8 mouse cellular contexts compared by ENCODE assay signal in the genomic region with DNA sequence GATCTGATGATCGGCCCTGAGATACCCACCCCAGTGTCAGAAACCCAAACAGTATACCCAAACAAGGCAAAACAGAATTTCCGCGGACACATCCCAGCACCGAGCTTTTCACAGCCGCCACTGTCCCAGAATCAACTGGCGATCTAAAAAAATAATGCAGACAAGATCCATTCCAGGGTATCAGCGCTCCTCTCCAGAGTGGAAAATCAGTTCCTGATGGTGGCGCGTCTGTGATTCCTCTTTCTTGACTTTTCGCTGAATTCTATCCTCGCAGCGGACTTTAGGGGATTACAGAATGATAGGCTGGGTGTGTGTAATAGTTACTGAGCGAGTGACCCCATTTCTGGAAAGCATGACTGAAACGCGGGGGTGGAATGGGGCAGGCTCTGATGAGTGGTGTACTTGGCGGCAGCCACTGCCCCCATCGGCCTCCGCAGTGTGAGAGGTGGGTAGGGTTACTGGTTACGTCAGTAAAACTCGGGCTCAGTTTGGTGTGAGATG. TPM values are rescaled to one million over a fixed set of nuclear protein-coding genes. Genes with fewer than 3 reads are reported as not detected.
DNase-seq lines count a peak whose midpoint lies in the region; ATAC-seq and TF ChIP-seq lines count a peak whose summit lies in the region.

No protein-coding gene starts in this region.

- TF ChIP-seq EP300 in heart, postnatal 0 days (IDR thresholded peaks at IDR 0.05; ENCODE audit: low read depth): no peak

- TF ChIP-seq POLR2A in lung, adult 2 months (IDR thresholded peaks at IDR 0.05; ENCODE audit: borderline replicate concordance, extremely low read depth, low read depth, low read length): no peak
- TF ChIP-seq POLR2A in thymus, adult 2 months (IDR thresholded peaks at IDR 0.05; ENCODE audit: control insufficient read depth, extremely low read depth, insufficient read depth, low read length, poor library complexity): no peak

- H3K4me2 ChIP-seq in forebrain, embryonic 14.5 days (ENCODE audit: low read length): peak overlapping the region; percentile 63
- H3K4me2 ChIP-seq in heart, postnatal 0 days (ENCODE audit: low read depth, low read length): peak overlapping the region; percentile 67
- peak overlapping the region; percentile 54 for H3K4me2 ChIP-seq in neural tube, embryonic 14.5 days (ENCODE audit: low read depth, low read length)

- peaks cover 6% of the 10 kb centered on the region; the same call in 1 of the 2 replicates for H3K4me1 ChIP-seq in E14TG2a.4 (replicated peaks; ENCODE audit: low read depth, low read length)
- H3K4me1 ChIP-seq in forebrain, embryonic 14.5 days (ENCODE audit: control insufficient read depth, insufficient read depth, low read length): no peaks in the 10 kb centered on the region
- H3K4me1 ChIP-seq in heart, postnatal 0 days (ENCODE audit: control insufficient read depth, insufficient read depth): no peaks in the 10 kb centered on the region
- H3K4me1 ChIP-seq in lung, adult 2 months (ENCODE audit: control insufficient read depth, insufficient read depth, low read length): peaks cover 4% of the 10 kb centered on the region; the same call in 1 of the 2 replicates
- H3K4me1 ChIP-seq in neural tube, embryonic 14.5 days (ENCODE audit: control insufficient read depth, insufficient read depth, low read length): no peaks in the 10 kb centered on the region
- no peaks in the 10 kb centered on the region for H3K4me1 ChIP-seq in thymus, adult 2 months (replicated peaks; ENCODE audit: control insufficient read depth, insufficient read depth, low read length)

- H3K9ac ChIP-seq in forebrain, embryonic 14.5 days (ENCODE audit: low read length): peak overlapping the region; percentile 66
- peak overlapping the region; percentile 86; the same call in 1 of the 2 replicates for H3K9ac ChIP-seq in heart, postnatal 0 days (replicated peaks; ENCODE audit: low read depth, low read length)
- peak overlapping the region; percentile 55 for H3K9ac ChIP-seq in neural tube, embryonic 14.5 days (replicated peaks; ENCODE audit: low read depth, low read length)

- H3K27me3 ChIP-seq in E14TG2a.4 (ENCODE audit: insufficient read depth, low read length): peaks cover 5% of the 10 kb centered on the region
- H3K27me3 ChIP-seq in forebrain, embryonic 14.5 days (replicated peaks; ENCODE audit: control insufficient read depth, insufficient read depth, low read length): no peaks in the 10 kb centered on the region
- no peaks in the 10 kb centered on the region for H3K27me3 ChIP-seq in heart, postnatal 0 days (ENCODE audit: control insufficient read depth, insufficient read depth, low read length)
- H3K27me3 ChIP-seq in neural tube, embryonic 14.5 days (ENCODE audit: control insufficient read depth, insufficient read depth, low read length): no peaks in the 10 kb centered on the region
- H3K27me3 ChIP-seq in thymus, adult 2 months (ENCODE audit: control insufficient read depth, insufficient read depth, low read length): no peaks in the 10 kb centered on the region

- 30% methylated on average over 20 of the region's 20 CpGs for WGBS in forebrain, embryonic 14.5 days
- WGBS in heart, postnatal 0 days: 18% methylated on average over 20 of the region's 20 CpGs
- 24% methylated on average over 20 of the region's 20 CpGs for WGBS in lung, adult 2 months
- WGBS in neural tube, embryonic 14.5 days: 13% methylated on average over 20 of the region's 20 CpGs
- WGBS in thymus, adult 2 months: 2% methylated on average over 19 of the region's 20 CpGs

- no peak overlapping the region for H3K27ac ChIP-seq in forebrain, embryonic 14.5 days (ENCODE audit: low read depth, low read length)
- peak overlapping the region; percentile 92 for H3K27ac ChIP-seq in heart, postnatal 0 days (ENCODE audit: low read depth)
- no peak overlapping the region for H3K27ac ChIP-seq in neural tube, embryonic 14.5 days (ENCODE audit: low read depth, low read length)
- peak overlapping the region; percentile 62; the same call in 1 of the 2 replicates for H3K27ac ChIP-seq in thymus, adult 2 months (ENCODE audit: control insufficient read depth, insufficient read depth, low read length)

- H3K4me3 ChIP-seq in E14TG2a.4 (replicated peaks; ENCODE audit: low read length): peak overlapping the region; percentile 88
- peak overlapping the region; percentile 57 for H3K4me3 ChIP-seq in forebrain, embryonic 14.5 days (ENCODE audit: low read depth, low read length)
- H3K4me3 ChIP-seq in heart, postnatal 0 days (ENCODE audit: low read depth, low read length): peak overlapping the region; percentile 83
- peak overlapping the region; percentile 83 for H3K4me3 ChIP-seq in lung, adult 2 months (replicated peaks; ENCODE audit: extremely low read depth, low read depth, low read length)
- peak overlapping the region; percentile 53 for H3K4me3 ChIP-seq in neural tube, embryonic 14.5 days (ENCODE audit: low read depth, low read length)
- peak overlapping the region; percentile 95 for H3K4me3 ChIP-seq in thymus, adult 2 months (ENCODE audit: control insufficient read depth, insufficient read depth, low read length)

- peak; percentile 29 for DNase-seq in c-Kit-positive CD71-positive TER-119-positive erythroid progenitor cells, embryonic 14.5 days (ENCODE audit: low spot score)
- DNase-seq in forebrain, embryonic 14.5 days (ENCODE audit: low spot score): peak; percentile 22
- peak; percentile 64 for DNase-seq in heart, postnatal 0 days (ENCODE audit: low spot score)
- DNase-seq in kidney, postnatal 25 days: peak; percentile 28 to 56
- peak; percentile 35 for DNase-seq in lung, adult 2 months
- DNase-seq in thymus, adult 2 months: peak; percentile 19

- H3K9me3 ChIP-seq in E14TG2a.4 (ENCODE audit: low read length): no peaks in the 10 kb centered on the region
- no peaks in the 10 kb centered on the region for H3K9me3 ChIP-seq in forebrain, embryonic 14.5 days (replicated peaks; ENCODE audit: control insufficient read depth, low read length)
- H3K9me3 ChIP-seq in heart, postnatal 0 days (replicated peaks; ENCODE audit: control insufficient read depth, low read length): no peaks in the 10 kb centered on the region
- H3K9me3 ChIP-seq in neural tube, embryonic 14.5 days (ENCODE audit: control insufficient read depth, low read length): no peaks in the 10 kb centered on the region

- no peaks in the 10 kb centered on the region for H3K36me3 ChIP-seq in E14TG2a.4 (ENCODE audit: insufficient read depth, low read length)
- H3K36me3 ChIP-seq in forebrain, embryonic 14.5 days (ENCODE audit: control insufficient read depth, insufficient read depth, low read length): no peaks in the 10 kb centered on the region
- H3K36me3 ChIP-seq in heart, postnatal 0 days (replicated peaks; ENCODE audit: control insufficient read depth, insufficient read depth, low read length): no peaks in the 10 kb centered on the region
- no peaks in the 10 kb centered on the region for H3K36me3 ChIP-seq in neural tube, embryonic 14.5 days (ENCODE audit: control insufficient read depth, insufficient read depth, low read length)
- H3K36me3 ChIP-seq in thymus, adult 2 months (ENCODE audit: control insufficient read depth, insufficient read depth, low read length): no peaks in the 10 kb centered on the region

- TF ChIP-seq CTCF in E14TG2a.4 (conservative IDR thresholded peaks at IDR 0.05; ENCODE audit: low read length): no peak
- TF ChIP-seq CTCF in heart, postnatal 0 days (IDR thresholded peaks at IDR 0.05; ENCODE audit: low read depth): no peak
- TF ChIP-seq CTCF in lung, adult 2 months (IDR thresholded peaks at IDR 0.05; ENCODE audit: insufficient read depth, low read length): no peak
- TF ChIP-seq CTCF in thymus, adult 2 months (IDR thresholded peaks at IDR 0.05; ENCODE audit: borderline replicate concordance, control insufficient read depth, extremely low read depth, insufficient read depth, low read length, poor library complexity): no peak

- ATAC-seq in forebrain, embryonic 14.5 days: no peak
- peak; percentile 26; the same call in 1 of the 2 replicates for ATAC-seq in heart, postnatal 0 days (ENCODE audit: insufficient read depth, low read depth)
- ATAC-seq in neural tube, embryonic 14.5 days (ENCODE audit: low read depth): no peak

RNA-seq across cellular contexts. Expression of a gene that starts 46.9 kb away (rescaled TPM):
- polyA plus RNA-seq in forebrain, embryonic 14.5 days (2014; fragmentation: Nextera tagmentation; extraction: Ambion mirVana): 4.3 TPM in 2 replicates
- total RNA-seq in heart, postnatal 0 days (2014; rRNA removed; ENCODE audit: low replicate concordance): 31.4 and 32.5 TPM in 2 replicates
- polyA plus RNA-seq in heart, postnatal 0 days (2015; fragmentation: Nextera tagmentation; extraction: Ambion mirVana): 3.6 and 5.5 TPM in 2 replicates
- 14.6 and 19.2 TPM in 2 replicates for polyA plus RNA-seq in lung, adult 2 months (2012; rRNA removed)
- 4.4 and 6.4 TPM in 2 replicates for polyA plus RNA-seq in neural tube, embryonic 14.5 days (2014; fragmentation: Nextera tagmentation; extraction: Ambion mirVana)
- 26.9 and 27.5 TPM in 2 replicates for polyA plus RNA-seq in thymus, adult 2 months (2012; rRNA removed)

Comparison
In these comparisons a context has a peak if more than half of its experiments do, and no peak if none do; other contexts are left out.
1. H3K27ac ChIP-seq: peak in heart, postnatal 0 days (single experiment) and thymus, adult 2 months (single experiment); none in forebrain, embryonic 14.5 days (single experiment) and neural tube, embryonic 14.5 days (single experiment).
2. Peak in every context shown above with its lines, with median percentiles within 50 percentile points of each other: H3K4me3 ChIP-seq, DNase-seq, H3K4me2 ChIP-seq and H3K9ac ChIP-seq.